Mouse (Mus musculus) layer of hippocampus, adult 18-20 months (tissue): ENCODE results near the gene Fntb. TPM values are rescaled to one million over a fixed set of nuclear protein-coding genes. Genes with fewer than 3 reads are reported as not detected.

Experiments used
- DNase-seq, 2 experiments: peaks; one replicate each; pipeline ENCODE4 v3.0.0; 2022; ENCODE audit warnings: low spot score in 2 of 2
- long read RNA-seq: library from polyadenylated mRNA; stranded (forward); transcript quantifications from one replicate; pipeline ENCODE4 v2.0.0, GENCODE M21; 2021
- total RNA-seq, 2 experiments: library from RNA; stranded (reverse); gene quantifications; 2 replicates each; pipeline ENCODE4 v1.2.3; 2021

Gene Fntb
- 10 to 100 TPM; 25.1 to 26.8 TPM for total RNA-seq
- long read RNA-seq, transcript Fntb-201 (12 exons, 2,613 nt) = major isoform, 38 of 48 reads
- long read RNA-seq, partial matches to known transcripts = 2 of 48 reads
- long read RNA-seq, other reads (novel, unspliced or antisense) = 8 of 48 reads

DNA sequence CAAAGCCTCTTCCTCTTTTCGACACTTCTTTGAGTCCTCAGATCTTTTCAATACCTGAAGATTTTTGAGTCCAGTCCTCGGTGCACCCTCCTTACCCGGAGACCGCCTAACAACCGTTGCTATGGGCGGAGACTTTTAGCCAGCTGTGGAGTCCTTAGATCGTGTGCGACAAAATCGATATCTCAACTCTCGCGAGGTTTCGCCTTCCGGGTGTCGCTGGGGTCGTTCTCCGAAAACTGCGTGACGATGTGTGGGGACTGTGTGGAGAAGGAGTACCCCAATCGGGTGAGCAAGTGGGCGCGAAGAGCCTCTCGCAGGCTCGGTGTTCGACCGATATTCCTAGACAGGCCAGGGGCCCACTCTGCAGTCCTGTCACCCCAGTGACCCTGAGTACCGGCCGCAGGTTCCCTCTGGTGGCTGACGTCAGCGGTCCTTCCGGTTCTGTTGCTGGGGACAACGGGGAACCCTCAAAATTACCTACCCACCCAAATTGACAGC lies at the start of gene Fntb, which contains the start of gene Churc1:
TSS of gene Fntb (plus strand) at position 236 of the 498 bp plus-strand sequence.
TSS of gene Churc1 (plus strand) at position 185 of the 498 bp plus-strand sequence.
- peak; percentile 81 to 87 for DNase-seq

- no peak for DNase-seq
Observed at GRCm38 (mm10) chr12:76718384-76718783, 47.0 kb upstream of the Fntb start.

- DNase-seq = peak in 1 of 2 experiments; percentile 15
Observed at GRCm38 (mm10) chr12:76720572-76720971, 44.8 kb upstream of the Fntb start.

DNA sequence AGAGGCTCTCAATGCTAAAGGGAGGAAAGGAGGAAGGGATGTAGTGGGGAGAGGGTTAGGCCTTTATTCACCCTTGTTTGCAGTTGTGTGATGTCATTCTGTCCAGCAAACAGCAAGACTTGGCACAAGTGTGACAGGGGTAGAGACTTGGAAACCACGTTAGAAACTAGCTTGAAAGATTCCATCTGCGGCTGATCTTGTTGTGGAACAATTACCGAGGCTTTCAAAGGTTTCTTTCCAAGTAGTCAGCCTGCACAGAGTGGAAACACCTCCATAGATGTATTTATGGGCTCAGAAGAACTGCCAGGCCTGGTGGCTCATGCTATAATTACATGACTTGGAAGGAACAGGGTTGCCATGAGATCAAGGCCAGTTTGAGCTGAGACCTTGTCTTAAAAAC lies 43.4 kb upstream of the Fntb start:
- peak in 1 of 2 experiments; percentile 1 for DNase-seq

- DNase-seq = peak in 1 of 2 experiments; percentile 0
Observed at GRCm38 (mm10) chr12:76727955-76728354, 37.4 kb upstream of the Fntb start.

GRCm38 (mm10) chr12:76750866-76751459 lies 14.4 kb upstream of the Fntb start:
- DNase-seq = peak in 1 of 2 experiments; percentile 1

DNA sequence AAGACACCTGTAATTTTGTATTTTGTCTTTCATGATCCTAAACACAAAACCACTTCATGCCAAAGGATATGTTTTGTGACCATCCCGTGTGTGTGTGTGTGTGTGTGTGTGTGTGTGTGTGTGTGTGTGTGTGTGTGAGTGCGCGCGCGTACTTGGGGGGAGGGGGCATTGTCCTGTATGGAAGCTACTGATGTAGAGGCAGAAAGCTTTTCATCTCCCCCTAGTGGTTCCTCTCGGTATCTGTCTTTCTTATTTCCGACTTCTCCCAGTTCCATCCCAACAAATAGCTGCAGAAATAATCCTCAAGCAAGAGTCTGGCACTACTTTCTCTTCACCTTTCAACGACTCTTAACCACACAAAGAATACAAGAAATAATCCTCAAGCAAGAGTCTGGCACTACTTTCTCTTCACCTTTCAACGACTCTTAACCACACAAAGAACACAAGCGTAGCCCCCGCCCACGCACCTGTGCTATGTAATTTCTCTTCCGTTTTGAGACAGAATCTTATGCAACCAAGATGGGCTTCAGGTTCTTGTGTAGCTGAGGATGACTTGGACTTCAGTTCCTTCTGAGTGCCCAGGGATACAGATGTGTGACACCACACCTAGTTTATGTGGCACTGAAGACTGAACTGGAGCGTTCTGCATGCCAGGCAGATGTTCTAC lies 12.6 kb upstream of the Fntb start:
- peak in 1 of 2 experiments; percentile 83 for DNase-seq

DNA sequence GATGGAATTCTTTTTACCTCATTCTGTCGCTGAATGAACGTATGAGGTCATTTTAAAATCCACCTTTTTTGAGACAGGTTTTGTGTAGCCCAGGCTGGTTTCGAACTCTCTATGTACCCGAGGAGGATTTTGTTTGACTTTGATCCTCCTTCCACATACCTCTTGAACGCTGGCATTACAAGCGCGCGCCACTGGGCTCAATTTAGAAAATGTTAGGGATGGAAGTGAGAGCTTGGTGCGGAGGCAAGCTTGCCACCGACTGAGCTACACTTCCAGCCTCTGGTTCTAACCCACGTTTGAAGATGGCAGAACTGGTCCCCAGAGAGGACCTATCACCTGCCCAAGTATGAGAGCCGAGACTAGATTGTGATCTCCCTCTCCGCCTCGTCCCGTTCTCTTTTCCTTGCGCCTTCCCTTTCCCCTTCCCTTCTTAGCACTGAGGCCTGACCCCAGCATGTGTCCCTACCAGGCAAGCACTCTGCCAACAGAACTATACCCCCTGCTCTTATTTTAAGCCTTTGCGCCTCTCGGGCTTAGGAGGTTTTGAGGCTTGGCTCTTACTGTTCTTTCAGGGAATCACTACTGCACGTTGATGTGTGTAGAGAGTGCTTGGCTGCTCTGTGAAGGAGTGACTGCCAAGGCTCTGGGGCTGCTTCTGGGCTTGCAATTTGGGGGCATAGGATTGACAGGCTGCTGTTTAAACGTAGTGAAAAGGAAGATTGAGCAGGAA lies 677 bp downstream of the Fntb start:
- no peak for DNase-seq

DNA sequence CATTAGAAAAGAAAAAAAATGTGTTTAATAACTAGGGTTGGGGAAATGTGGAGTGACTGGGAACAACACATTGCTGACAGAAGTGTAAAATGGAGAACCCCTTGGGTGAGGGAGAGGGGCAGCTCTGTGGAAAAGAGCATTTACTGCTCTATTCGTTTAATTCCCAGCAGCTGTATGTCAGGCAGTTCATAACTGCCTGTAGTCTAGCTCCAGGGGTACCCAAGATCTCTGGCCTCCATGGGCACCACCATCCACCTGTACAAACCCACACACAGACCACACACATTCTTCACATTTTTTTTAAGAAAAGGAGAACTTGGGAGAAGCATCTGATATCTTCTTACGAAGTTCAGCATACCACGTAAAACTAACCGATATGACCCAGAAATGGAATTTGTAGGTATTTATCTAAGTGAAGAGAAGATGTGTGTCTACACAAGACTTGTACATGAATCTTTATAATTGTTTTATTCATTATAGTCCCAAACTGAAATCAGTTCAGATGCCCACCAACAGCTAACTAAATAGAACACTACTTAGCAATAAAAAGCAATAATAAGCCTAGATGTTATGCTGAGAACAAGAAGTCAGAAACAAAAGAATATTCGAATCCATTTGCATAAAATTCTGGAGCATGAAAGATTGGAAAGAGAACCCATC lies 5.6 kb downstream of the Fntb start:
- DNase-seq = no peak

- no peak for DNase-seq
Observed at GRCm38 (mm10) chr12:76771540-76771939, 6.2 kb downstream of the Fntb start.

- no peak for DNase-seq
Observed at GRCm38 (mm10) chr12:76774652-76775051, 9.3 kb downstream of the Fntb start.

DNA sequence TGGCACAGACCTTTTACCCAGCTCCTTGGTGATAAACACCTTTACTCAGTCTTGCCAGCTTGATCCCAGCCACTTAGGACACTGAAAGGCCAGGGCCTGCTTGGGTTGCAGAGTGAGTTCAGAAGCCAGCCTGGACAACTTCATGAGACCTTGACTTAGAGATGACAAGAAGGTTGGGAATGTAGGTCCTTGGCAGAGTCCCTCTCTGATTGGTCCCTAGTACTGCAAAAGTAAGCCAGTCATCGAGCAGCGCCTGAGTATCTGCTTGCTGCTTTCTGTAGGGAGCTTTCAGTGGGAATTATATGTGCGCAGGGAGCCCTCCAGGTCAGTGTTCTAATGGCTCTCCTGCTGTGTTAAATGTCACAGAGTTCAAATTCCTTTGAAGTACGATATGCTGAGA lies 9.7 kb downstream of the Fntb start:
- no peak for DNase-seq

DNA sequence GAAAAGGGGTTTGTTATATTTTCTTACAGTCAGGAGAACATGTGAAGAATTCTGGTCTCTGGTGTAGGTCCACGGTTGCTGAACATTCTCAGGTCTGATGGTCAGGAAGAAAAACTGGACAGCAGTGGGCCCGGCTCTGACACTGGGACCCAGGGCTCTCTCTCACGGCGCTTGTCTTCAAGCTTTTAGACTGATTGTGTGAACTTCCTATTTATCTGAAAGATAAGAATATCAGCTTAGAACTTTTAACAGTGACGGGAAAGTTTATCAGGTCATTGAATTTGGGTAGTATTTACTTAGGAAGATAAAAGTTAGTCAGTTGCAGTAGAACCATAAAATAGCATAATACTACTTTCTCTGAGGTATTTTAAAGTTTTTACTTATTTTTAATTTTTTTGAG lies 11.5 kb downstream of the Fntb start:
- DNase-seq = no peak

DNA sequence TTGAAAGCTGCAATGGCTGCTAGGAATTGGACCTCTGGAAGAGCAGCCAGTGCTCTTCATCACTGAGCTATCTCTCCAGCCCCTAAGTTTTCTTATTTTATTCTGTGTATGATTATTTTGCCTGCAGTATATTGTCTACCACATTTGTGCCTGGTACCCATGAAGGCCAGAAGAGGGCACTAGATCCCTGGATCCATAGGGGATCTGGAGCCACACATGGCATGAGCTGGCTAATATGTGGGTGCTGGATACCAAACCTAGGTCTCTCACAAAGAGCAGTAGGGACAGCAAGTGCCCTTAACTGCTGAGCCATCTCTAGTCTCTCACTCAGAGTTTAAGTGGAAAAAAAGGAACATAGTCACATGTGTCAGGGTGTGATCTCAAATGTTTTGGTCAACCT lies 12.5 kb downstream of the Fntb start:
- no peak for DNase-seq

DNA sequence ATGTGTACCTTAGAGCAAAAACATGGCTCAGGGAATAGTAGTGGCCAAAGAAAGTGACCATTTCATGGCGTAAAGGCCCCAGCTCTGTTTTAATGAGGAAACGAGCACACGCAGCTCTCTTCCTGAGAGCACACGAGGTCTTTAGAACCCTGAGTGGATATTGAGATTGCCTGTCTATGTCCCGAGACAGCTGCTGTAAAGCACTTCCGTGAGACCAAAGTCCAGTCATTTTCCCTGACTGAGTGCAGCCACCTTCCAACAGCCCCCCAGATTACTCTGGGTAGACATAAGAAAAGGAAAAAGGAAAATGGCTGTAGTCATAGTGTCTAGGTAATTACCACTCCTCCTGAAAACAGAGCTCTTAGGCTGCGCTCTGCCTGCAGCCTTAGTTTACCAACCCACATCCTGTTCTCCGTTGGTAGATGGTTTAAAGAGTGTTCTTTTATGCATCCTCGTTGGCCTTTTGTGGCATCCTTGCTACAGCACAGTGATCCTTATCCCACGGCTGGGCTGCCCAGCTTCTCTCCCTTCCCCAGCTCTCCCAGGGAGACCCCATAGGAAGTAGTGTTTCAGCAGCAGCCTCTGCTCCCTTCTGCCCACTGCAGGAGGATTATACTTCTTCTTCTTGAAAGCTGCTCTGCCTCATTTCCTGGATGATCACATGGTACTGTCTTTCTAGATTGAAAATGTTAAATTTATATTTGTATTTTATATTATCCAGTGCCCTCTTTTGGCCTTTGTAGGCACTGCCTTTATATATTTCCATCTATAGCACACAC lies 13.1 kb downstream of the Fntb start:
- no peak for DNase-seq

DNA sequence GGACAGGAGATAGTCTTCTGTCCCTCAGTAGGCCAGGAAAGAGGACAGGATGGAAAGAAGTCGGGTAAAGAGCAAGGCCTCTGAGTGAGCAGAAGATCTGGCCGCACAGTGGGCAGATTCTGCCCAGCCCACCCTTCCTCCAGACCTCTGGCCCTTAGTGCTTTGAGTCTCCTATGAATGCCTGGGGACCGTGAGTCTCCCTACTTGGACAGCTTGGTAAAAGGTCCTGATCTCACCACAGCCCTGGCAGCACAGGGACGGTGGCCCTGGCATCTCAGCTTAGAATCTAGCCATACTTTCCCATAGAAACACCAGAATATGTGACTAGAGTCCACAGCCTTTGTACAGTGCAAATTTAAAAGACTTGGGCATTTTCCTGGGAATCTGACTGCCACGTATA lies 14.6 kb downstream of the Fntb start:
- DNase-seq = no peak

DNA sequence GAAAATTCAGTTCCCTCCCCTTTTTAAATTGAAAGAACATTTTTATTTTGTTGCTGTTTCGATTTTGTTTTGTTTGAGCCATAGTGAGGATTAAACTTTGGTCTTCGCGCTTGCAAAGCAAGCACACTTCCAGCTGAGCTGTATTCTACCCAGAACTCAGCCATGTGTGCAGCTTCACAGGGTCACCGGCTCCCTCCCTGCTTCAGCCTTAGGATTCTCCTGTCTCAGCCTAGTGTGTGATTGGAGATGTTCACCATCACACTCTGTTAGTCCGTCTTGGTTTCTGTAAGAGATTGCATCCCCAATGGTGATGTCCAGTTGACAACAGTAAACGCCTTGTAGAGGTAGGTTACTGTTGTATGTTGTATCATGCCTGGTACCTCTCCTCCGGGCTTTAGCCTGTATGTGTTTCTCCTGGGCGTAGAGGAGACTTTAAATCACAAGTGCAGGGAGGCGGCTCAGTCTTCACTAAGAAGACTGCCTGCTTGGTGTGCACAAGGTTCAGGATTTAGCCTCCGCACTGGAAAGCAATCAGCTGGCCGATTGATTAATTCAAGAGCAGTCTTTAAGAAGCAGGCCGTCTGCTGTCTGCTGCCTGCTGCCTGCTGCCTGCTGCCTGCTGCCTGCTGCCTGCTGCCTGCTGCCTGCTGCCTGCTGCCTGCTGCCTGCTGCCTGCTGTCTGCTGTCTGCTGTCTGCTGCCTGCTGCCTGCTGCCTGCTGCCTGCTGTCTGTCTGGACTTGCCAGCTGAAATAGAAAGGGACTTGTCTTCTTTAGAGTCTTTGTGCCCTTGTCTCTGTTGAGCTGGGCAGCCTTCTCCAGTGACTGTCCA lies 15.5 kb downstream of the Fntb start:
- DNase-seq = no peak

DNA sequence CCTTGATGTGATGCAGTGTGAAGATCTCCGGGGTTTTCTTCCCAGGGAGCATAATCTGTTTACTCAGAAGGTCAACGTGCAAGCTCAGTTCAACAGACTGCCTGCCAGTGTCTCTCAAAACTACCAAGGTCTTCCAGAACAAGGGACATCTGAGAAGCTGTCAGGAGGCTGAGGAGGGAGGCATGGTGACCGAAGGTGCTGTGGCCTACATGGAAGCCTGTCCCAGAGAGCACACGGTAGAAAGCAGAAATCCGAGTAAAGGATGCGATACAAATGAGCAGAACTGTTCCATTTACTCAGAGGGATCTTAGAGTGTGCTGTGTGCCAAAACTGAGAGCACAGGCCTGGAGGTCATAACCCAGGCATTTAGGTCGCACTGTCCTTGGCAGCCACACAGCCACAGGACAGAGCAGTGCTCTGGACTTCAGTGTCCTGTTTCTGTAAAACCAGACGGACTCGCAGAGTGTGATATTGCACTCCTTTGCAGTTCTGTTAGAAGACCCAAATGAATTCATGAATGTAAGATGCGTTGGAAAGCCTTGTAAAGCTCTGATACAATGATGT lies 18.7 kb downstream of the Fntb start:
- DNase-seq = no peak

DNA sequence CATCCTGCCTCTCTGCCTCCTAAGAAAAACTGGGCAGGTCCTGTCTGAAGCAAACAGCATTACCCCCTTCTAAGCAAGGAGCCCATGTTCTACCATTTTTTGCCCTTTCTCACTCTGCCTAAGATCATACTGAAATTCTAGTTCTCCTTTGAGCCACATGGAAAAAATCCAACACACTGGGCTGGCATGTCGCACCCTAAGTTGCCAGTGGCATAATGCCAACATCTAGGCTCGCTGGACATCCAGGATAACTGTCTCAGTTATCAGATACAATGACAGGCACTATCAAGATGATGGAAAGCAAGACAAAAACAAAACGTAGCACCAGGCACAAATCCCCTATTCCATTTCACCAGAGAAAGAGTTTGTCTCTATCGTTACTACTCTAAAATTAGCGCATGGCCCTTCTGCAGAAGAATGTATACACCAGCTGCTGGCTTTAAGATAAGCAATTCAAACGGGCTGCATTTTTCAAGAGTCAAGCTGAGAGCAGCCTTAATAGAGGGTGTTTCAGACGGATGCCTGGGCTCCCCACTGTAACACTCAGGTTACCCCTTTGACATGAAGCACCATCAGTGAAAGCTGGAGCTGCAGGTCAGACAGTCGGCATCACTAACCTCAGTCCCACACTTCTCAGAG lies 25.2 kb downstream of the Fntb start:
- no peak for DNase-seq
